Mouse (Mus musculus): ENCODE results near the gene Ybx1. TPM values are rescaled to one million over a fixed set of nuclear protein-coding genes. Genes with fewer than 3 reads are reported as not detected.

The Ybx1 gene
- polyA plus RNA-seq, 1 experiment from 2014 or later: 1,113 TPM

DNA sequence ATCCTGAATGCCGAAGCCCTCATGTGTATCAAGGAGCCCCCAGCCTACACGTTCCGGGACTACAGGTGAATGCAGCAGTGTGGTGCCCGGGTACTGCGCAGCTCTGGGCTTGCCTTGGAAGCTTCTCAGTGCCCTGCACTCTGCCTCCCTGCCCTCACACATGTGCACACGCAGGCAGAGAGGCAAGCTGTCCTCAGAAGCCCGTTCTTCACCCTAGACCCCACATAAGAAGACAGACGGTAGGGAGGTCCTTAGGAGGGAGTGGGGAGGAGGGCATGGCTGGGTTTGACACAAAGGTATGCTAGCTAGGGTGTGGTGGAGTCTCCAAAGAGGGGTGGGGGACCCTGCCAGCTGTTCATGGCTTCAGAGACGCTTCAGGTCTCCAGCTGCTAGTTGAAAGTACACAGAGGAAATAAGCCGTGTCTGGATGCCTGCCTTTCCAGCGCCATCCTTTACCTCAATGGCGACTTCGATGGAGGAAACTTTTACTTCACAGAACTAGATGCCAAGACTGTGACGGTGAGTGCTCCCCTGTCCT lies 47.6 kb downstream of the Ybx1 start:
- Histone ChIP-seq H3K9ac (no peak overlapping the region), H3K36me3 (peaks cover 61% of the 10 kb centered on the region), H3K4me2 (replicated peaks) (no peak overlapping the region), H3K4me1 (no peaks in the 10 kb centered on the region), H3K4me3 (no peak overlapping the region), H3K9me3 (no peaks in the 10 kb centered on the region), H3K27me3 (no peaks in the 10 kb centered on the region), H3K27ac (no peak overlapping the region)
- no peak for ATAC-seq (ENCODE audit: insufficient number of reproducible peaks, insufficient read depth, low FRiP score, low TSS enrichment)
- 73% methylated on average over 14 of the region's 14 CpGs for WGBS

DNA sequence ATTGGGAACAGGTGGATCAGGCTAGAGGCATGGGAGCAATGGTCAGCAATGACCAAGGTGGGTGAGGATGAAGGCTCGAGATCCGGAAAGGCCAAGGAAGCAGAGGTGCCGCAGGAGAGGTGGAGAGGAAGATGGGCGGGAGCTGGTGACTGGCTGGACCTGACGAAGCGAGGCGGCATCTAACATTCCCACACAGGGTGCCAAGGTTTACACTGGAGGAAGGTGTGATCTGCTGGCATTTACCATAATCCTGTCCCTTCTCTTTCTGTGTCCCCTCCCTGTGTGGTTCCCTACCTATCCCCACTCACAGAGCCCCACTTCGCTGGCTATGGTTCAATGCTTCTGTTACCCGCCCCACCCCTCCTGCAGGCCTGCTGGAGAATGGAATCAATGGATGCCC lies 48.4 kb downstream of the Ybx1 start:
- Histone ChIP-seq H3K27ac (no peak overlapping the region), H3K9me3 (no peaks in the 10 kb centered on the region), H3K4me1 (no peaks in the 10 kb centered on the region), H3K4me3 (no peak overlapping the region), H3K27me3 (no peaks in the 10 kb centered on the region), H3K9ac (no peak overlapping the region), H3K4me2 (replicated peaks) (no peak overlapping the region), H3K36me3 (peaks cover 69% of the 10 kb centered on the region)
- no peak for ATAC-seq (ENCODE audit: insufficient number of reproducible peaks, insufficient read depth, low FRiP score, low TSS enrichment)
- WGBS: 91% methylated on average over 9 of the region's 9 CpGs

DNA sequence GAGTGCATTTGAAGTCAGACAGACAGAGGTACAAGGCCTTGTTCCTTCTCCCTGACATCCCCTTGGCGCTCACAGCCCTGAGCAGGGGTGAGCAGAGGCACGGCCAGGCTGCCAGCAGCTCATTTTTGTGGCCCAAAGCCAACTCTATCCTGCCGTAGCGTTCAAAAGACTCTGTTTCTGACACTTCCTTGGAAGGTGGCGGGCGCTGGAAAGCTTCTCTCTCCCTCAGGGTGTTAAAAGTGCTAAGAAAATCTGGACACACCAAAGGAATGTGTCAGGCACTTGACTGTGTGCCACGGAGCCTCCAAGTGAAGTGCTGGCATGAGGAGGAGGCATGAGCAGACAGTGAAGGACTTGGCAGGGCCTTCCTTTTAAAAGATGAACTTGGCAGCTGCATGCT lies 48.8 kb downstream of the Ybx1 start:
- H3K27ac ChIP-seq: no peak overlapping the region
- no peak overlapping the region for H3K9ac ChIP-seq
- no peaks in the 10 kb centered on the region for H3K4me1 ChIP-seq
- no peak for ATAC-seq (ENCODE audit: insufficient number of reproducible peaks, insufficient read depth, low FRiP score, low TSS enrichment)
- H3K4me2 ChIP-seq (replicated peaks): no peak overlapping the region
- H3K9me3 ChIP-seq: no peaks in the 10 kb centered on the region
- H3K27me3 ChIP-seq: no peaks in the 10 kb centered on the region
- 79% methylated on average over 7 of the region's 7 CpGs for WGBS
- no peak overlapping the region for H3K4me3 ChIP-seq
- H3K36me3 ChIP-seq: peaks cover 73% of the 10 kb centered on the region

DNA sequence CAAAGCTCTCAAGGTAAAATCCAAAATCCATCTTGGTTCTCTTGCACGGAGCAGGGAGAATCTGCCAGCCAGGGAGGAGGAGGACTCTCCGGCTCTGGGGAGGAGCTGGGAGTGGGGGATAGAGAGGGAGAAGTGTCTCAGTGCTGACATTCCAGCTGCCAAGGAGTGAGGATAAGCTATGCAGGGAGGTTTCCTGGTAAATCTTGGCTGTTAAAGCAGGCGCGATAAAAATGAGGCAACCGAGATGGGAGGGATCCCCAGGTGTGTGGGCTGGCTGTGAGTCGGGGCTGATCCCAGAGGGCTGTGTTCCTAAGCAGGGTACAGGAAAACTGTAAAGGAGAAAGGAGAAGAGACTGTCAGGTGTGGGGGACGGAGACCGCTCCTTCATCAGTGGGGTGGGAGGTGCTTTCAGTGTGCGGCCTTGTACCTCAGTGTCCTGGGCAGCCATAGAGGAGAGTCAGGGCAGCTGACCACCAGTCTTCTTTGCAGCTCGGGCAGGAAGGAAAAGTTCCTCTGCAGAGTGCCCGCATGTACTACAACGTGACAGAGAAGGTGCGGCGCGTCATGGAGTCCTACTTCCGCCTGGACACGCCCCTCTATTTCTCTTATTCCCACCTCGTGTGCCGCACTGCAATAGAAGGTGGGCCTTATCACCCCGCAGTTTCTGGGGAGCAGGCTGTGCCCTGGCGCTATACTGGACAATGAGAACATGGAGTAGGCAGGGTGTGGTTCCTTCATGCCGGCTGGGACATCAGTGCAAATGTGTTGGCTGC lies 49.8 kb downstream of the Ybx1 start:
- Histone ChIP-seq H3K27ac (no peak overlapping the region), H3K9ac (no peak overlapping the region), H3K36me3 (peaks cover 73% of the 10 kb centered on the region), H3K4me2 (replicated peaks) (no peak overlapping the region), H3K27me3 (no peaks in the 10 kb centered on the region), H3K4me3 (no peak overlapping the region), H3K9me3 (no peaks in the 10 kb centered on the region), H3K4me1 (no peaks in the 10 kb centered on the region)
- no peak for ATAC-seq (ENCODE audit: insufficient number of reproducible peaks, insufficient read depth, low FRiP score, low TSS enrichment)
- 83% methylated on average over 22 of the region's 22 CpGs for WGBS

DNA sequence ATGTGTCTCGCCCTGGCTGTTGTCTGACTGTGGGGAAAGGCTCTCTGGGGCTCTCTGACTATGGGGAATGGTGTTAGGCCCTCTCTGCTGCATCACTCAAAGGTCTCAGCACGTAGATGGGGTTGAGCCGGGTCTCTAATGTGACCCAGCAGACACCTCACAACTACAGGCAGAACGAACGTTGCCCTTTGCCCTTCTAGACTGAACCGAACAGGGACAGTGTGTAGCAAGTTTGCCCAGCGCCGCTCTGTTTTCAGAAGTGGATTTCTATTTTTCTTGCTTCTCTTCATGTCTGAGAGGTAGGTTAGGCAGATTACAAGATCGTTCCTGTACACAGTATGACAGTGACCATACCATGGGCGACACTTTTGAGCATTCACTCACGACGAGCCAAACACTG lies 51.8 kb downstream of the Ybx1 start:
- no peak overlapping the region for H3K27ac ChIP-seq
- WGBS: 92% methylated on average over 12 of the region's 12 CpGs
- no peak overlapping the region for H3K4me3 ChIP-seq
- no peak overlapping the region for H3K9ac ChIP-seq
- H3K36me3 ChIP-seq: peaks cover 62% of the 10 kb centered on the region
- no peaks in the 10 kb centered on the region for H3K4me1 ChIP-seq
- no peak overlapping the region for H3K4me2 ChIP-seq (replicated peaks)
- H3K27me3 ChIP-seq: no peaks in the 10 kb centered on the region
- no peaks in the 10 kb centered on the region for H3K9me3 ChIP-seq
- ATAC-seq (ENCODE audit: insufficient number of reproducible peaks, insufficient read depth, low FRiP score, low TSS enrichment): no peak

DNA sequence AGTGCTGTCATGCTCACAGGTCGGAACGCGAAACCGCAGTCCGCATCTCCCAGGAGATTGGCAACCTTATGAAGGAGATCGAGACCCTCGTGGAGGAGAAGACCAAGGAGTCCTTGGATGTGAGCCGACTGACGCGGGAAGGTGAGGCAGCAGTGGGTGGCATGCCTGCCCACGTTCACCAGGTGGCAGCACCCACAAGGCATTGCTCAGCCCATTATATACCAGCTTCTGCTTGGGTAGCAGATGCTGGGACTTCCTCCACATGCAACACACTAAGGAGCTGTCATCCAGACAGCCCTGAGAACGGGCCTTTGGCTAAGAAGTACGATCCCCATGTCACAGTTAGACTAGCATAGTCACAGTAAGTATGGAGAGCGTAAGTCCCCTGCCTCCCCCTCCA lies 52.7 kb downstream of the Ybx1 start:
- no peak for ATAC-seq (ENCODE audit: insufficient number of reproducible peaks, insufficient read depth, low FRiP score, low TSS enrichment)
- 91% methylated on average over 14 of the region's 14 CpGs for WGBS
- Histone ChIP-seq H3K9me3 (no peaks in the 10 kb centered on the region), H3K4me2 (replicated peaks) (no peak overlapping the region), H3K27me3 (no peaks in the 10 kb centered on the region), H3K36me3 (peaks cover 59% of the 10 kb centered on the region), H3K4me1 (no peaks in the 10 kb centered on the region), H3K27ac (no peak overlapping the region), H3K9ac (no peak overlapping the region), H3K4me3 (no peak overlapping the region)

DNA sequence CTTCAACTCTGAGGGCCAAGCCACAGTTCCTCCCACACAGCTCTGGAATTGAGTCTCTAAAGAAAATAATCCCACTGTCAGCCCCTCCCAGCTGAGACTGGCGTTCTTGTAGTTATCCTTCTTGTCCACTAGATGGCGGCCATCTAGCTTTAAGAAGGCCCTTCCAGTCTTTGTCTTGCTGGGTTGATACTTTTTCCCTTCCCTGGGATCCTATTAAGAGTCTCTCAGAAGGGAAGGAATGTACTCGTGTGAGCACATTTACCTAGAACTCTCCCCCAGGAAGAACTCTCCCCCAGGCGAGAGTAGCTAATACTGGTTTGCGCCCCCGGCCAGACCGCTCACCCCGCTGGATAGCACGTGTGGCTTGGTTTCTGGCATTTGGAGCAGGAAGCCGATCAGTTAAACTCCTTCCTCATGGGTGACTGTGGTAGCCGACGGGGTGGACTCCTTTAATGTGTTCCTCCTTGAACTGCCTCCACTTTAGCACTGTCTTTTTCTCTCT lies 55.2 kb downstream of the Ybx1 start:
- ATAC-seq (ENCODE audit: insufficient number of reproducible peaks, insufficient read depth, low FRiP score, low TSS enrichment): peak; percentile 22; the same call in 1 of the 2 replicates
- Histone ChIP-seq H3K36me3 (peaks cover 37% of the 10 kb centered on the region), H3K4me3 (no peak overlapping the region), H3K4me2 (replicated peaks) (no peak overlapping the region), H3K9me3 (no peaks in the 10 kb centered on the region), H3K27me3 (no peaks in the 10 kb centered on the region), H3K9ac (no peak overlapping the region), H3K27ac (peak overlapping the region; percentile 54; the same call in 1 of the 2 replicates), H3K4me1 (no peaks in the 10 kb centered on the region)
- 39% methylated on average over 12 of the region's 12 CpGs for WGBS

DNA sequence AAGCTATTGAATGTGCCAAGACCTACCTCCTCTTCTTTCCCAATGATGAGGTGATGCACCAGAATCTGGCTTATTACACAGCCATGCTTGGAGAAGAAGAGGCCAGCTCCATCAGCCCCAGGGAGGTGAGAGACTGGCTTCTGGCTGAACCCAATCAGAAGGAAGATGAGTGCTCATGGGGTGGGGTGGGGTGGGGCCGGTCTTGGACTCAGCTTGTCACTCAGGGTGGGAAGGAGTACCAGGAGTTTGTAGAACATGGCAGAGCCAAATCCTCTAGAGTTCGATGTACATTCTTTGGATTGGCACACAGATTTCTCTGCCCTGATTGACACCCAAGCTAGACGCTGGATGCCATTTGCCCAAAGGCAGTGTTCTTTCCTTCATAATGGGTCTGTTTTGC lies 55.7 kb downstream of the Ybx1 start:
- Histone ChIP-seq H3K36me3 (peaks cover 31% of the 10 kb centered on the region), H3K9ac (no peak overlapping the region), H3K4me1 (no peaks in the 10 kb centered on the region), H3K9me3 (no peaks in the 10 kb centered on the region), H3K27me3 (no peaks in the 10 kb centered on the region), H3K4me3 (no peak overlapping the region), H3K4me2 (replicated peaks) (no peak overlapping the region), H3K27ac (no peak overlapping the region; the same call in 1 of the 2 replicates)
- no peak for ATAC-seq (ENCODE audit: insufficient number of reproducible peaks, insufficient read depth, low FRiP score, low TSS enrichment)
- whole genome bisulfite sequencing: 69% methylated on average over 3 of the region's 3 CpGs

DNA sequence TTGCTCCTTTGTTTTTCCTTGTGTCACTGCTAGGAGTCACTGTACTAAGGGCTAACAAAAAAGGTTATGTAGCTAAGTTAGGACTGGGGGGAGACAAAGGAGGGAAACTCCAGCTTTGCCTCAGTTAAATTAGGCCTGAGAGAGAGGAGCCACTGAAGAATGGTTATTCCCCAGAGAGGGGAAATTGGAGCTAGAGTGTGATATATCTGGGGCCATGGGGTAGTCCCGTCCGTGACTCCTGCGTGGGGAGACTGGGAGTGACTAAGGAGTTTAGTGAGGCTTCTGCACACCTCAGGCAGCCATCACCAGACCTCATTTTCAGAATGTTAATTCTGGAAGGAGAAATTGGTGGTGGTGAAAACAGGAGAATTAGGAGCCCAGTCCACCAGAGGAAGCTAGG lies 60.1 kb downstream of the Ybx1 start:
- ATAC-seq (ENCODE audit: insufficient number of reproducible peaks, insufficient read depth, low FRiP score, low TSS enrichment): no peak
- Histone ChIP-seq H3K4me2 (replicated peaks) (peak overlapping the region; percentile 71), H3K9ac (no peak overlapping the region), H3K4me3 (peak overlapping the region; percentile 75), H3K27me3 (no peaks in the 10 kb centered on the region), H3K36me3 (no peaks in the 10 kb centered on the region; the same call in 1 of the 2 replicates), H3K27ac (no peak overlapping the region), H3K9me3 (no peaks in the 10 kb centered on the region), H3K4me1 (peaks cover 7% of the 10 kb centered on the region; the same call in 1 of the 2 replicates)
- 80% methylated on average over 3 of the region's 3 CpGs for WGBS

DNA sequence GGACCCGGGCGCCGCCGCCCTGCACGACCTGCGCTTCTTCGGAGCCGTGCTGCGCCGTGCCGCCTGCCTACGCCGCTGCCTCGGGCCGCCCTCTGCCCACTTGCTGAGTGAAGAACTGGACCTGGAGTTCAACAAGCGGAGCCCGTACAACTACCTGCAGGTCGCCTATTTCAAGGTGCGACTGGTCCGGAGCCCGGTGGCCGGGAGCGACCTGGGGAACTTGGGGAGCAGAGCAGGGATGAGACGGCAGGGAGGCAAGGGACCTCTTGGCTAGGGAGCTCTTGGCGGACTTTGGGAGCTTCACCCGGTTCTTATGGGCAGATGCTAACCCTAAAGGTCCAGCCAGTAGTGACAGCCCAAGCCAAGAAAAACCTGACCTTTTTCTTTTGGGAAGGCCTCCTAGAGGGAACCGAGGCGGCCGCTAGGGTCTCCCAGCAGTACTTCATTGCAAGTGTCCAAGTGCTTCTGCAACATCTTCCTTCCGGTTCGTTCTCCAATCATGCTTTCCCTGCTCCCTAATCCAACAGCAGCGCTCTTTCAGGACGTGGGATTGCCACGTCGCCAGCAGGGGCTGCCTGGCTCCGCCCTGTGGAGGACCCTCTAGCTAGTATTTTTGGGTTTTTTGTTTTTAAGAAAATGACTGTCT lies 61.0 kb downstream of the Ybx1 start:
- Histone ChIP-seq H3K4me2 (replicated peaks) (peak overlapping the region; percentile 71), H3K9me3 (no peaks in the 10 kb centered on the region), H3K27ac (peak overlapping the region; percentile 71), H3K36me3 (peaks cover 5% of the 10 kb centered on the region), H3K9ac (peak overlapping the region; percentile 83), H3K4me3 (peak overlapping the region; percentile 75), H3K27me3 (no peaks in the 10 kb centered on the region), H3K4me1 (peaks cover 7% of the 10 kb centered on the region; the same call in 1 of the 2 replicates)
- peak; percentile 29 for ATAC-seq (ENCODE audit: insufficient number of reproducible peaks, insufficient read depth, low FRiP score, low TSS enrichment)
- WGBS: under 1% methylated on average over 36 of the region's 36 CpGs

DNA sequence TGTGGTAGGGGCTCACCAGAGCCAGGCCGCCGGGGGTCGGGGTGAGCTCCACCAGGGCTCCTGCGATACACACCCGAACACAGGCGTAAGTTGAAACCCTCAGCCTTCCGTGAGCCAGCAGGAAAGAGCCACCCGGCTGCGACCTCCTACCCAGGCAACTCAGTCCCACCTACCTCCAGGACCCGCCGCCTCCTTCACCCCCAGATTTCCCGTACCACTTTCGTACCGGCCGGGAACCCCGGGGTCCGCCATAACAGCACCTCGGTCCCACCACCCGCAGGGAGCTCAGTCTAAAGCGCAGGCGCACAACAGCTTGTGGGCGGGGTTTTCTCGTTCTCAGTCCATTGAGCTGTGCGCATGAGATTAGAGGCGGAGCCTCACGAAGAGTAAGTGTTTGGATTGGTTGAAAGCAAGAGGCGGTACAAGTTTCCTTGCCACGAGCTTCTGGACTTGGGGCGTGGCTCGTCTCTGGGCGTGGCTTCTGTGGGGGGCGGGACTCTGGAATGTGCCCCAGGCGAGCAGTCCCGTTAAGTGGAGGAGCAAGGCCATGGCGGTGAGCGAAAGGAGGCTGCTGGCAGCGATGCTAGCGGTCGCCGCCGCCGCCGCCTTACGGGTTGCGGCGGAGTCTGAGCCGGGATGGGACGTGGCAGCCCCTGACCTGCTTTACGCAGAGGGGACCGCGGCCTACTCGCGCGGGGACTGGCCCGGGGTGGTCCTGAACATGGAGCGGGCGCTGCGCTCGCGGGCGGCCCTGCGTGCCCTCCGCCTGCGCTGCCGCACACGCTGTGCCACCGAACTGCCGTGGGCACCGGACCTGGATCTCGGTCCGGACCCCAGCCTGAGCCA lies 61.8 kb downstream of the Ybx1 start, which contains the start of the genes AU022252 and P3h1:
AU022252 (minus strand) TSS at position 303 of the 846 bp plus-strand sequence.
P3h1 (plus strand) TSS at position 506 of the 846 bp plus-strand sequence.
- under 1% methylated on average over 66 of the region's 71 CpGs for WGBS
- Histone ChIP-seq H3K9ac (peak within 1 kb of the TSS; percentile 86), H3K9me3 (no peaks in the 10 kb centered on the region)

More for the DNA sequence above, 61.8 kb downstream of the Ybx1 start, which contains the start of the genes AU022252 and P3h1:
- ATAC-seq (ENCODE audit: insufficient number of reproducible peaks, insufficient read depth, low FRiP score, low TSS enrichment): peak; percentile 86
- Histone ChIP-seq H3K4me1 (peaks cover 7% of the 10 kb centered on the region; the same call in 1 of the 2 replicates), H3K27ac (peak within 1 kb of the TSS; percentile 71), H3K36me3 (peaks cover 12% of the 10 kb centered on the region), H3K4me3 (peak within 1 kb of the TSS; percentile 75), H3K27me3 (no peaks in the 10 kb centered on the region), H3K4me2 (replicated peaks) (peak within 1 kb of the TSS; percentile 71)
